Mouse (Mus musculus): ENCODE data around the gene Amn. TPM values are rescaled to one million over a fixed set of nuclear protein-coding genes. Genes with fewer than 3 reads are reported as not detected.

Gene Amn
- 0.79 TPM in 1 of 2 replicates, not detected in the other for total RNA-seq (2021)
- long read RNA-seq, transcript Amn-201 (12 exons, 1,701 nt), result major isoform, 5 of 5 reads
- long read RNA-seq, partial matches to known transcripts, result 0 of 5 reads
- long read RNA-seq, other reads (novel, unspliced or antisense), result 0 of 5 reads

- DNase-seq, result no peak
These were observed at the start of gene Amn for GRCm38 (mm10) chr12:111270629-111271277. Gene Amn (plus strand): TSS chr12:111271095.

- no peak for DNase-seq
These were observed 45.6 kb upstream of the Amn start for GRCm38 (mm10) chr12:111225197-111225780.

- DNase-seq, result no peak
These were observed 43.5 kb upstream of the Amn start for GRCm38 (mm10) chr12:111227410-111227809.

- no peak for DNase-seq
These were observed 42.4 kb upstream of the Amn start for GRCm38 (mm10) chr12:111228488-111228887.

GRCm38 (mm10) chr12:111230793-111231192, 40.1 kb upstream of the Amn start:
- DNase-seq, result no peak

- no peak for DNase-seq
These were observed 37.1 kb upstream of the Amn start for GRCm38 (mm10) chr12:111233798-111234197.

- DNase-seq, result no peak
These were observed 36.5 kb upstream of the Amn start for GRCm38 (mm10) chr12:111234383-111234782.

- DNase-seq, result no peak
These were observed 35.3 kb upstream of the Amn start for GRCm38 (mm10) chr12:111235631-111236030.

GRCm38 (mm10) chr12:111237611-111238188, 33.2 kb upstream of the Amn start:
- no peak for DNase-seq

- DNase-seq, result no peak
These were observed 32.5 kb upstream of the Amn start for GRCm38 (mm10) chr12:111238345-111238744.

- no peak for DNase-seq
These were observed 32.1 kb upstream of the Amn start for GRCm38 (mm10) chr12:111238778-111239177.

GRCm38 (mm10) chr12:111239930-111240329, 31.0 kb upstream of the Amn start:
- DNase-seq, result no peak

GRCm38 (mm10) chr12:111241916-111242315, 29.0 kb upstream of the Amn start:
- DNase-seq, result no peak

- DNase-seq, result no peak
These were observed 28.5 kb upstream of the Amn start for GRCm38 (mm10) chr12:111242346-111242745.

GRCm38 (mm10) chr12:111243733-111244132, 27.2 kb upstream of the Amn start:
- DNase-seq, result no peak

GRCm38 (mm10) chr12:111245070-111245469, 25.8 kb upstream of the Amn start:
- DNase-seq, result no peak

GRCm38 (mm10) chr12:111246808-111247464, 24.0 kb upstream of the Amn start:
- DNase-seq, result no peak

- no peak for DNase-seq
These were observed 21.8 kb upstream of the Amn start for GRCm38 (mm10) chr12:111249095-111249494.

GRCm38 (mm10) chr12:111250116-111250515, 20.8 kb upstream of the Amn start:
- DNase-seq, result no peak

GRCm38 (mm10) chr12:111251227-111251626, 19.7 kb upstream of the Amn start:
- DNase-seq, result no peak

- no peak for DNase-seq
These were observed 7.2 kb upstream of the Amn start for GRCm38 (mm10) chr12:111263650-111264049.

- no peak for DNase-seq
These were observed 5.7 kb upstream of the Amn start for GRCm38 (mm10) chr12:111265212-111265611.

GRCm38 (mm10) chr12:111266592-111266991, 4.3 kb upstream of the Amn start:
- no peak for DNase-seq

All from adrenal gland, postnatal 25 days (tissue).